Mouse (Mus musculus) heart, postnatal 36 days (tissue): Measurements from ENCODE around the gene Mup3. TPM values are rescaled to one million over a fixed set of nuclear protein-coding genes. Genes with fewer than 3 reads are reported as not detected.
"Not testable (repeated sequence)": the region's sequence is repeated elsewhere in the genome, so short reads cannot be mapped to it uniquely, and the experiment has no call there.

ENCODE experiments used
- DNase-seq, 2 experiments: peaks; one replicate each; pipeline ENCODE4 v3.0.0; 2021 to 2022
- intact Hi-C: fragments of 180-260 bp; cut with DNase I; formaldehyde crosslinking; loops from one replicate; pipeline ENCODE4 v1.15.1; 2025
- total RNA-seq, 2 experiments: library from RNA; stranded (reverse); gene quantifications; 2 replicates each; pipeline ENCODE4 v1.2.3; 2021

The Mup3 gene
- total RNA-seq, result not detected

DNA sequence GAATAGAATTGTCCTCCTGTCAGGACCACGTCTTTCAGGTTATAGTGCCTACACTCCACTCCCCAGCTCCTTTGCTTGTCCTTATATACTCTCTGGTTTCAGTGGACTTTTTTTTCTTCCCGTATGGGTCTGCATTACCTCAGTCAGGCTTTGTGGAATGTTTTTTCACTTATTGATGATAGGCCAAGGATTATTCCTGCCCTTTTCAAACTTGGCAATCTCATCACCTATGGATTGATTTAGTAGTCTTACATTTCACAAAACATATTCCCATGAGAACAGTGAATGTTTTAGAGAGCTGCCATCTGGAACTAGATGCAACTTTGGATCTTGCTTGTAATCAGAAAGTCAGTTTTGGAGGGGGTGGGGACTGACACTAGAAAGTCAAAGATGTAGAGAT is at the start of gene Mup3:
Gene Mup3 (minus strand): TSS at position 102 of the 400 bp plus-strand sequence.
- no peak for DNase-seq
- intact Hi-C loops, result loop anchor here (5.0 kb wide), 1 partner anchor 70 kb away; no protein-coding TSS in a partner anchor

- peak; percentile 25 to 63 for DNase-seq
- intact Hi-C loops, result loop anchor here (5.0 kb wide), 1 partner anchor 94 kb away; no protein-coding TSS in a partner anchor
These were observed 46.6 kb upstream of the Mup3 start for GRCm38 (mm10) chr4:62133706-62134105.

DNA sequence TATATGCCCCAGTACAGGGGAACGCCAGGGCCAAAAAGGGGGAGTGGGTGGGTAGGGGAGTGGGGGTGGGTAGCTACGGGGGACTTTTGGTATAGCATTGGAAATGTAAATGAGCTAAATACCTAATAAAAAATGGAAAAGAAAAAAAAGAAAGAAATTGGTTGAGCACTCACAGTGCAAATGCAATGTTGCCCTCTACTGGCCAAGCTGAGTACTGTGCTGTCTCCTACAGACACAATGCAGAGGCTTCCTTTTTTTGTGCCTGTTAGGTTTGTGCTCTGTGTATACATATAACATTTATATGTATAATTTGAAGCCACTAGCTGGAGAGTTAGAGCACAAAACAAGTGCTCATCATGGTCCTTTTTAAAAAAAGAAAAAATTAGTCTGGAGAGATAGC is 16.2 kb upstream of the Mup3 start:
- intact Hi-C loops, result not testable (repeated sequence)
- peak in 1 of 2 experiments; percentile 12 for DNase-seq

DNA sequence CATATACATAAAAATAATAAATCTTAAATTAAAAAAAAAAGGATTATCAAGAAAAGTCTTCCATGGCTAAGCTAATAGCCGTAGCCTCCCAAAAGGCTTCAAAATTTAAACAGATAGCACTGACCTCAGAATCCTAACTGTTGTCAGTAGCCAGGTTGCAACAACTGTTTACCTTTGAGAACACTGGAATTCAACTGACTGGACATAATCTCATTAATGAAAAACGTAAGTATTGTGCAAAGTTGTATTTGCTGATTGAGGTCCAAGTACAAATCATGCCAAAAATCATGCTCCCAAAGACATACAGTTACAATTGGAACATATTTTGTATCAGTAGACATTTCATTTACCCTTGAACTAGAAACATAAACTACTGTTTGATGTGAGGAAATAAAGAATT is 811 bp upstream of the Mup3 start:
- DNase-seq, result no peak
- intact Hi-C loops, result loop anchor here (5.0 kb wide), 1 partner anchor 69 kb away; no protein-coding TSS in a partner anchor

GRCm38 (mm10) chr4:62082755-62083154 is 4.4 kb downstream of the Mup3 start:
- intact Hi-C loops, result no loop called here
- DNase-seq, result no peak

GRCm38 (mm10) chr4:62075126-62075525 is 12.0 kb downstream of the Mup3 start:
- intact Hi-C loops, result no loop called here

GRCm38 (mm10) chr4:62054780-62055179 is 32.4 kb downstream of the Mup3 start:
- intact Hi-C loops, DNase-seq: not testable (repeated sequence)

More at GRCm38 (mm10) chr4:62075126-62075525, 12.0 kb downstream of the Mup3 start:
- no peak for DNase-seq

DNA sequence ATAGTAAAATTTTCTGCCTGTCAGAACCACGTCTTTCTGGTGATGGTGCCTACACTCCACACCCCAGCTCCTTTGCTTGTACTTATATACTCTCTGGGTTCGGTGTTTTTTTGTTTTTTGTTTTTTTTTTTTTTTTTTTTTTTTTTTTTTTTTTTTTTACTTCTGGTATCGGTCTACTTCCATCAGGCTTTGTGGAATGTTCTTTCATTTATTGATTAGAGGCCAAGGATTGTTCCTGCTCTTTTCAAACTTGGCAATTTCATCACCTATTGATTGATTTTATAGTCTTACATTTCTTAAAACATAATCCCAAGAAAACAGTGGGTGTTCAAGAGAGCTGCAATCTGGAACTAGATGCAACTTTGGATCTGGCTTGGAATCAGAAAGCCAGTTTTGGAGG is 33.1 kb downstream of the Mup3 start, which contains the start of gene Mup20:
Gene Mup20 (minus strand): TSS at position 101 of the 400 bp plus-strand sequence.
- intact Hi-C loops, DNase-seq: not testable (repeated sequence)

Other genes starting within 250 kb of the Mup3 start
- not detected for gene Mup20, start 33.2 kb downstream of the Mup3 start, total RNA-seq
- gene Mup21, start 63.5 kb upstream of the Mup3 start, total RNA-seq, result not detected
- gene Zfp37, start 143.7 kb upstream of the Mup3 start, total RNA-seq, result 1 to 10 TPM; 1.9 to 2.2 TPM
- gene Slc31a2, start 175.2 kb upstream of the Mup3 start, total RNA-seq, result 10 to 100 TPM; 17.8 to 29.7 TPM